Mouse (Mus musculus) liver, adult 2 months (tissue): ENCODE data around the gene Rhox4f.
"Not testable (repeated sequence)": the region's sequence is repeated elsewhere in the genome, so short reads cannot be mapped to it uniquely, and the experiment has no call there.

Experiments used
- CTCF ChIP-seq: fragments of 200-500 bp; IDR thresholded peaks from 2 replicates; pipeline ENCODE4 v1.5.1; 2011; ENCODE audit warnings: low read depth, low read length, control low read depth
- POLR2A ChIP-seq: fragments of 200-500 bp; IDR thresholded peaks from 2 replicates; pipeline ENCODE4 v1.6.1; 2011; ENCODE audit warnings: low read length, control low read depth; ENCODE audit not compliant: insufficient read depth; ENCODE audit errors: extremely low read depth

DNA sequence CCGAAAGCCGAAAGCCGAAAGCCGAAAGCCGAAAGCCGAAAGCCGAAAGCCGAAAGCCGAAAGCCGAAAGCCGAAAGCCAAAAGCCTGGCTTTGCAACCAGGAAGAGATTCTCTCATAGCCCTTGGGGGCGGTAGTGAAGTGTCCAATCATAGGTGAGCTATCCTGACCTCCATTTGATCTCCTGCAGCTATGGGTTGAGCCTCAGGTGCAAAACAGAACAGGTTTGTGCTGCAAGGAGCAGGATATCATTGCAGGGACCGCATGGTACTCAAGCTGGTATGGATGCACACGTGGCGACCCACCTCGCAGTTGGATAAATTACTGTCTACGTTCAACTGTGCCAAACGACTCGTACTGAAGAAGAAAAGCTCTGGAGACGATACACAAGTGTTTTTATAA, 43.7 kb upstream of the Rhox4f start, which contains the start of gene Rhox4g:
- not testable (repeated sequence) for TF ChIP-seq CTCF, POLR2A
